ENCODE assay signal across 8 mouse cellular contexts in the genomic region with DNA sequence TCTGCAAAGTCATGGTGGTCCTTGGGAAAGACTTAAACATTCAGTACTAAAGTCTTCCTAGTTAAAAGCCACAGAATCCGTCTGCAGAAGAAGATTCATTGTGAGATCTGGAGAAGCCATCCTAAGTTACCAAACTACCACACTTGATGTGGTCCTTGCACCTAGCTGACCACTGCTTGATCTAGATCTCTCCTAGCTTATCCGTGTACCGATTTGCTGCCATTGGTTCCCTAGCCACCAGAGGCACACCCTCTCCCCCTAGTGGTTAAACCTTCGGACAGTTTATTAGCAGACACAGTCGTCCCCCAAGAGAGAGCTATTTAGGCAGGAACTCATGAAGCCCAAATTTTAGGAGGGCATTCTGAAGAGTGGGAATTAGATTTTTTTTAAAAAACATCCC. TPM values are rescaled to one million over a fixed set of nuclear protein-coding genes. Genes with fewer than 3 reads are reported as not detected.
DNase-seq lines count a peak whose midpoint lies in the region; ATAC-seq and TF ChIP-seq lines count a peak whose summit lies in the region.

No protein-coding gene starts in this region.

- no peak overlapping the region for H3K9ac ChIP-seq in limb, embryonic 11.5 days (ENCODE audit: low read length)
- H3K9ac ChIP-seq in midbrain, embryonic 12.5 days (replicated peaks), result no peak overlapping the region
- no peak overlapping the region for H3K9ac ChIP-seq in stomach, postnatal 0 days (ENCODE audit: low read length)

- no peaks in the 10 kb centered on the region for H3K9me3 ChIP-seq in limb, embryonic 11.5 days (ENCODE audit: control insufficient read depth, low read length)
- no peaks in the 10 kb centered on the region for H3K9me3 ChIP-seq in midbrain, embryonic 12.5 days
- H3K9me3 ChIP-seq in stomach, postnatal 0 days (ENCODE audit: control insufficient read depth, low read length), result no peaks in the 10 kb centered on the region

- no peak for TF ChIP-seq EP300 in stomach, postnatal 0 days (optimal IDR thresholded peaks at IDR 0.05)

- H3K27me3 ChIP-seq in limb, embryonic 11.5 days (ENCODE audit: control insufficient read depth, insufficient read depth, low read length), result 0 out of 2 replicates have a peak, but pooled peaks cover 2% of the 10 kb centered on the region
- H3K27me3 ChIP-seq in midbrain, embryonic 12.5 days, result no peaks in the 10 kb centered on the region
- no peaks in the 10 kb centered on the region for H3K27me3 ChIP-seq in stomach, postnatal 0 days (ENCODE audit: control insufficient read depth, insufficient read depth, low read length)

- 0 out of 2 replicates have a peak, but pooled peaks have one; percentile 46 for ATAC-seq in limb, embryonic 11.5 days (ENCODE audit: insufficient number of reproducible peaks, low FRiP score, low TSS enrichment, low read depth)
- no peak for ATAC-seq in midbrain, embryonic 12.5 days (ENCODE audit: low FRiP score, low read depth)
- no peak for ATAC-seq in stomach, postnatal 0 days (ENCODE audit: low FRiP score, low TSS enrichment)

- H3K36me3 ChIP-seq in limb, embryonic 11.5 days (ENCODE audit: control insufficient read depth, insufficient read depth, low read length), result no peaks in the 10 kb centered on the region
- H3K36me3 ChIP-seq in midbrain, embryonic 12.5 days, result no peaks in the 10 kb centered on the region
- no peaks in the 10 kb centered on the region for H3K36me3 ChIP-seq in stomach, postnatal 0 days (ENCODE audit: control insufficient read depth, insufficient read depth, low read length)

- peak overlapping the region; percentile 8; the same call in 1 of the 2 replicates for H3K4me2 ChIP-seq in limb, embryonic 11.5 days (ENCODE audit: low read depth, severe bottlenecking)
- peak overlapping the region; percentile 19; the same call in 1 of the 2 replicates for H3K4me2 ChIP-seq in midbrain, embryonic 12.5 days (replicated peaks)
- H3K4me2 ChIP-seq in stomach, postnatal 0 days (replicated peaks; ENCODE audit: low read depth), result peak overlapping the region; percentile 35

- WGBS in limb, embryonic 11.5 days, result 1% methylated on average over 5 of the region's 5 CpGs
- under 1% methylated on average over 5 of the region's 5 CpGs for whole genome bisulfite sequencing in midbrain, embryonic 12.5 days
- WGBS in stomach, postnatal 0 days, result 1% methylated on average over 5 of the region's 5 CpGs

- no peak overlapping the region for H3K27ac ChIP-seq in limb, embryonic 11.5 days (replicated peaks; ENCODE audit: low read depth, low read length)
- H3K27ac ChIP-seq in midbrain, embryonic 12.5 days (replicated peaks), result no peak overlapping the region
- H3K27ac ChIP-seq in stomach, postnatal 0 days (replicated peaks), result no peak overlapping the region

- DNase-seq in 416B (ENCODE audit: low read depth), result peak; percentile 95
- DNase-seq in ZHBTc4 (ENCODE audit: low read depth, low spot score), result peak; percentile 78
- peak; percentile 91 for DNase-seq in embryo, embryonic 10 days (ENCODE audit: low spot score)
- peak; percentile 79 for DNase-seq in heart, adult 8-10 months (ENCODE audit: low spot score)
- DNase-seq in kidney, adult 18-20 months, result peak; percentile 57
- peak; percentile 61 for DNase-seq in limb, embryonic 11.5 days (ENCODE audit: low spot score)
- peak; percentile 50 for DNase-seq in stomach, postnatal 0 days (ENCODE audit: low spot score)

- TF ChIP-seq CTCF in stomach, postnatal 0 days (IDR thresholded peaks at IDR 0.05; ENCODE audit: low read depth), result peak; percentile 94

- H3K4me1 ChIP-seq in limb, embryonic 11.5 days (ENCODE audit: control insufficient read depth, insufficient read depth, low read length), result no peaks in the 10 kb centered on the region
- peaks cover 10% of the 10 kb centered on the region for H3K4me1 ChIP-seq in midbrain, embryonic 12.5 days
- 0 out of 2 replicates have a peak, but pooled peaks cover 3% of the 10 kb centered on the region for H3K4me1 ChIP-seq in stomach, postnatal 0 days (replicated peaks; ENCODE audit: control insufficient read depth, insufficient read depth)

- H3K4me3 ChIP-seq in limb, embryonic 11.5 days (ENCODE audit: low read depth, low read length), result no peak overlapping the region
- H3K4me3 ChIP-seq in midbrain, embryonic 12.5 days, result no peak overlapping the region
- H3K4me3 ChIP-seq in stomach, postnatal 0 days (ENCODE audit: low read depth, low read length), result 0 out of 2 replicates have a peak overlapping the region, but pooled peaks have one; percentile 1

RNA-seq across cellular contexts. Expression of a gene that starts 1.9 kb away (rescaled TPM):
- total RNA-seq in heart, adult 8-10 months (2022), result 1 to 10 TPM; 5.8 to 8.6 (median 7.7) TPM
- 3.0 and 3.3 TPM in 2 replicates for polyA plus RNA-seq in limb, embryonic 11.5 days (2014; fragmentation: Nextera tagmentation; extraction: Ambion mirVana)
- polyA plus RNA-seq in midbrain, embryonic 12.5 days (2016; fragmentation: Nextera tagmentation; extraction: Ambion mirVana), result 5.7 and 6.0 TPM in 2 replicates
- polyA plus RNA-seq in stomach, postnatal 0 days (2015; fragmentation: Nextera tagmentation; extraction: Ambion mirVana), result 2.4 and 2.5 TPM in 2 replicates
